Mouse (Mus musculus): ENCODE measurements around the gene Psmd13. TPM values are rescaled to one million over a fixed set of nuclear protein-coding genes. Genes with fewer than 3 reads are reported as not detected.
A peak's percentile ranks its signal among the peaks of the same experiment; 100 is the strongest.
"Not testable (repeated sequence)": the region's sequence is repeated elsewhere in the genome, so short reads cannot be mapped to it uniquely, and the experiment has no call there.

The Psmd13 gene
- polyA plus RNA-seq, 1 experiment from 2014 or later: 133 TPM

- 91% methylated on average over 16 of the region's 16 CpGs for WGBS (ENCODE audit: insufficient replicate concordance)
- not testable (repeated sequence) for H3K4me3 ChIP-seq (replicated peaks); H3K9me3 ChIP-seq (replicated peaks); H3K4me1 ChIP-seq (replicated peaks); H3K27me3 ChIP-seq; ATAC-seq (ENCODE audit: insufficient read depth); H3K4me2 ChIP-seq; H3K9ac ChIP-seq; H3K27ac ChIP-seq (replicated peaks)
- peaks cover 77% of the 10 kb centered on the region for H3K36me3 ChIP-seq (replicated peaks)
These were observed 8.9 kb downstream of the Psmd13 start for GRCm38 (mm10) chr7:140890636-140891035.

GRCm38 (mm10) chr7:140894031-140894430 lies 12.3 kb downstream of the Psmd13 start:
- H3K4me1 ChIP-seq (replicated peaks): no peaks in the 10 kb centered on the region
- H3K9ac ChIP-seq: no peak overlapping the region
- H3K9me3 ChIP-seq (replicated peaks): no peaks in the 10 kb centered on the region
- H3K27me3 ChIP-seq: no peaks in the 10 kb centered on the region
- no peak overlapping the region for H3K4me3 ChIP-seq (replicated peaks)
- no peak overlapping the region for H3K27ac ChIP-seq (replicated peaks)
- no peak for ATAC-seq (ENCODE audit: insufficient read depth)
- peaks cover 74% of the 10 kb centered on the region for H3K36me3 ChIP-seq (replicated peaks)
- WGBS (ENCODE audit: insufficient replicate concordance): 81% methylated on average over 7 of the region's 7 CpGs
- H3K4me2 ChIP-seq: no peak overlapping the region

GRCm38 (mm10) chr7:140894611-140895010 lies 12.8 kb downstream of the Psmd13 start:
- Histone ChIP-seq H3K36me3 (replicated peaks) (peaks cover 70% of the 10 kb centered on the region), H3K27ac (replicated peaks) (no peak overlapping the region)
- no peak for ATAC-seq (ENCODE audit: insufficient read depth)

GRCm38 (mm10) chr7:140897863-140898262 lies 16.1 kb downstream of the Psmd13 start:
- Histone ChIP-seq H3K36me3 (replicated peaks) (peaks cover 49% of the 10 kb centered on the region), H3K27ac (replicated peaks) (no peak overlapping the region), H3K9me3 (replicated peaks) (no peaks in the 10 kb centered on the region), H3K4me1 (replicated peaks) (0 out of 2 replicates have a peak, but pooled peaks cover under 1% of the 10 kb centered on the region), H3K4me3 (replicated peaks) (no peak overlapping the region), H3K27me3 (no peaks in the 10 kb centered on the region), H3K4me2 (no peak overlapping the region), H3K9ac (no peak overlapping the region)
- no peak for ATAC-seq (ENCODE audit: insufficient read depth)
- 85% methylated on average over 7 of the region's 7 CpGs for WGBS (ENCODE audit: insufficient replicate concordance)

More at GRCm38 (mm10) chr7:140894611-140895010, 12.8 kb downstream of the Psmd13 start:
- no peaks in the 10 kb centered on the region for H3K27me3 ChIP-seq
- no peak overlapping the region for H3K9ac ChIP-seq
- H3K4me2 ChIP-seq: no peak overlapping the region
- WGBS (ENCODE audit: insufficient replicate concordance): 85% methylated on average over 3 of the region's 3 CpGs
- H3K4me1 ChIP-seq (replicated peaks): no peaks in the 10 kb centered on the region
- H3K9me3 ChIP-seq (replicated peaks): no peaks in the 10 kb centered on the region
- H3K4me3 ChIP-seq (replicated peaks): no peak overlapping the region

GRCm38 (mm10) chr7:140899121-140899520 lies 17.4 kb downstream of the Psmd13 start:
- WGBS (ENCODE audit: insufficient replicate concordance): 65% methylated on average over 3 of the region's 3 CpGs
- H3K9me3 ChIP-seq (replicated peaks): no peaks in the 10 kb centered on the region
- H3K4me2 ChIP-seq: no peak overlapping the region
- no peak overlapping the region for H3K4me3 ChIP-seq (replicated peaks)
- no peak overlapping the region for H3K9ac ChIP-seq
- H3K27ac ChIP-seq (replicated peaks): no peak overlapping the region
- H3K36me3 ChIP-seq (replicated peaks): peaks cover 43% of the 10 kb centered on the region
- 0 out of 2 replicates have a peak, but pooled peaks cover 8% of the 10 kb centered on the region for H3K4me1 ChIP-seq (replicated peaks)
- H3K27me3 ChIP-seq: no peaks in the 10 kb centered on the region; the same call in 1 of the 2 replicates
- no peak for ATAC-seq (ENCODE audit: insufficient read depth)

- 77% methylated on average over 10 of the region's 10 CpGs for WGBS (ENCODE audit: insufficient replicate concordance)
These were observed 18.5 kb downstream of the Psmd13 start, which contains the start of gene Cox8b for GRCm38 (mm10) chr7:140900220-140900619. Gene Cox8b (minus strand): TSS chr7:140900446.

GRCm38 (mm10) chr7:140902036-140902875 lies 20.5 kb downstream of the Psmd13 start:
- WGBS (ENCODE audit: insufficient replicate concordance): 73% methylated on average over 15 of the region's 15 CpGs
- Histone ChIP-seq H3K4me3 (replicated peaks) (no peak overlapping the region), H3K9ac (no peak overlapping the region), H3K4me2 (no peak overlapping the region), H3K9me3 (replicated peaks) (no peaks in the 10 kb centered on the region), H3K27ac (replicated peaks) (no peak overlapping the region), H3K4me1 (replicated peaks) (0 out of 2 replicates have a peak, but pooled peaks cover 8% of the 10 kb centered on the region), H3K27me3 (no peaks in the 10 kb centered on the region; the same call in 1 of the 2 replicates), H3K36me3 (replicated peaks) (peaks cover 20% of the 10 kb centered on the region)
- ATAC-seq (ENCODE audit: insufficient read depth): no peak

More at GRCm38 (mm10) chr7:140900220-140900619, 18.5 kb downstream of the Psmd13 start, which contains the start of gene Cox8b:
- no peak within 1 kb of the TSS for H3K27ac ChIP-seq (replicated peaks)
- no peak within 1 kb of the TSS for H3K9ac ChIP-seq
- no peak within 1 kb of the TSS for H3K4me3 ChIP-seq (replicated peaks)
- no peaks in the 10 kb centered on the region for H3K9me3 ChIP-seq (replicated peaks)
- ATAC-seq (ENCODE audit: insufficient read depth): no peak
- no peak within 1 kb of the TSS for H3K4me2 ChIP-seq
- no peaks in the 10 kb centered on the region; the same call in 1 of the 2 replicates for H3K27me3 ChIP-seq
- H3K36me3 ChIP-seq (replicated peaks): peaks cover 34% of the 10 kb centered on the region
- H3K4me1 ChIP-seq (replicated peaks): 0 out of 2 replicates have a peak, but pooled peaks cover 8% of the 10 kb centered on the region

- Histone ChIP-seq H3K27me3 (no peaks in the 10 kb centered on the region; the same call in 1 of the 2 replicates), H3K27ac (replicated peaks) (0 out of 2 replicates have a peak overlapping the region, but pooled peaks have one; percentile 6), H3K36me3 (replicated peaks) (peaks cover 11% of the 10 kb centered on the region), H3K4me2 (no peak overlapping the region), H3K9me3 (replicated peaks) (no peaks in the 10 kb centered on the region), H3K9ac (no peak overlapping the region), H3K4me3 (replicated peaks) (no peak overlapping the region), H3K4me1 (replicated peaks) (peaks cover 9% of the 10 kb centered on the region; the same call in 1 of the 2 replicates)
- 0 out of 2 replicates have a peak, but pooled peaks have one; percentile 14 for ATAC-seq (ENCODE audit: insufficient read depth)
- WGBS (ENCODE audit: insufficient replicate concordance): 24% methylated on average over 13 of the region's 13 CpGs
These were observed 21.4 kb downstream of the Psmd13 start for GRCm38 (mm10) chr7:140903212-140903611.

- no peaks in the 10 kb centered on the region for H3K9me3 ChIP-seq (replicated peaks)
- peak; percentile 45; the same call in 1 of the 2 replicates for ATAC-seq (ENCODE audit: insufficient read depth)
- peak overlapping the region; percentile 44; the same call in 1 of the 2 replicates for H3K4me2 ChIP-seq
- peak overlapping the region; percentile 40 for H3K4me3 ChIP-seq (replicated peaks)
- WGBS (ENCODE audit: insufficient replicate concordance): 30% methylated on average over 2 of the region's 2 CpGs
- no peak overlapping the region for H3K9ac ChIP-seq
- no peaks in the 10 kb centered on the region for H3K36me3 ChIP-seq (replicated peaks)
- peak overlapping the region; percentile 64 for H3K27ac ChIP-seq (replicated peaks)
- no peaks in the 10 kb centered on the region; the same call in none of the 2 replicates for H3K27me3 ChIP-seq
- H3K4me1 ChIP-seq (replicated peaks): peaks cover 21% of the 10 kb centered on the region
These were observed 23.9 kb downstream of the Psmd13 start for GRCm38 (mm10) chr7:140905642-140906081.

GRCm38 (mm10) chr7:140907131-140907530 lies 25.4 kb downstream of the Psmd13 start:
- H3K27me3 ChIP-seq: no peaks in the 10 kb centered on the region; the same call in none of the 2 replicates
- H3K9ac ChIP-seq: no peak overlapping the region
- ATAC-seq (ENCODE audit: insufficient read depth): no peak
- H3K4me3 ChIP-seq (replicated peaks): peak overlapping the region; percentile 40
- peak overlapping the region; percentile 44 for H3K4me2 ChIP-seq
- H3K9me3 ChIP-seq (replicated peaks): no peaks in the 10 kb centered on the region
- peak overlapping the region; percentile 64; the same call in 1 of the 2 replicates for H3K27ac ChIP-seq (replicated peaks)
- WGBS (ENCODE audit: insufficient replicate concordance): 70% methylated on average over 13 of the region's 13 CpGs
- H3K36me3 ChIP-seq (replicated peaks): no peaks in the 10 kb centered on the region
- H3K4me1 ChIP-seq (replicated peaks): peaks cover 21% of the 10 kb centered on the region

GRCm38 (mm10) chr7:140907697-140908096 lies 25.9 kb downstream of the Psmd13 start:
- Histone ChIP-seq H3K4me3 (replicated peaks) (no peak overlapping the region), H3K4me1 (replicated peaks) (peaks cover 26% of the 10 kb centered on the region), H3K27ac (replicated peaks) (peak overlapping the region; percentile 39), H3K27me3 (no peaks in the 10 kb centered on the region; the same call in none of the 2 replicates), H3K36me3 (replicated peaks) (no peaks in the 10 kb centered on the region), H3K9ac (no peak overlapping the region), H3K9me3 (replicated peaks) (no peaks in the 10 kb centered on the region), H3K4me2 (peak overlapping the region; percentile 61; the same call in 1 of the 2 replicates)
- no peak for ATAC-seq (ENCODE audit: insufficient read depth)
- WGBS (ENCODE audit: insufficient replicate concordance): 65% methylated on average over 7 of the region's 7 CpGs
